9 mouse cellular contexts compared by ENCODE assay signal in genomic region chr5:119687005-119687855, GRCm38 (mm10). TPM values are rescaled to one million over a fixed set of nuclear protein-coding genes. Genes with fewer than 3 reads are reported as not detected.
A peak's percentile ranks its signal among the peaks of the same experiment; 100 is the strongest.
DNase-seq lines count a peak whose midpoint lies in the region; ATAC-seq lines count a peak whose summit lies in the region.
"Had no signal": no experiment of that assay in that cellular context is flagged by ENCODE, and none has a peak within 500 bp of the region (broad histone marks: within the 10 kb centered on the region; RNA-seq: fewer than 3 reads in every experiment).

No protein-coding gene starts in this region.

- no peaks in the 10 kb centered on the region for H3K9me3 ChIP-seq in intestine, embryonic 14.5 days (ENCODE audit: control insufficient read depth, low read length)
- no peaks in the 10 kb centered on the region for H3K9me3 ChIP-seq in stomach, embryonic 15.5 days

- peaks cover 12% of the 10 kb centered on the region; the same call in 1 of the 2 replicates for H3K36me3 ChIP-seq in intestine, embryonic 14.5 days (ENCODE audit: control insufficient read depth, insufficient read depth, low read length)
- no peaks in the 10 kb centered on the region for H3K36me3 ChIP-seq in stomach, embryonic 15.5 days

- 14% methylated on average over 36 of the region's 36 CpGs for WGBS in intestine, embryonic 14.5 days
- WGBS in stomach, embryonic 15.5 days: 11% methylated on average over 36 of the region's 36 CpGs

- H3K9ac ChIP-seq in intestine, embryonic 14.5 days (ENCODE audit: low read length): no peak overlapping the region
- H3K9ac ChIP-seq in stomach, embryonic 15.5 days: no peak overlapping the region

- peak; percentile 89 for DNase-seq in heart, adult 11 months
- DNase-seq in heart, postnatal 4 days: no peak
- DNase-seq in lung, postnatal 10 days: peak; percentile 40
- no peak for DNase-seq in lung, postnatal 25 days (ENCODE audit: low spot score)
- DNase-seq in intestine, embryonic 14.5 days (ENCODE audit: low spot score): peak; percentile 60
- DNase-seq in spleen, postnatal 4 days (ENCODE audit: low spot score in 2 of 2): no peak
- no peak for DNase-seq in frontal cortex, postnatal 14 days (ENCODE audit: low spot score in 2 of 2)

- no peak overlapping the region for H3K27ac ChIP-seq in intestine, embryonic 14.5 days (ENCODE audit: low read depth)
- H3K27ac ChIP-seq in stomach, embryonic 15.5 days: no peak overlapping the region

- H3K4me1 ChIP-seq in intestine, embryonic 14.5 days (replicated peaks; ENCODE audit: control insufficient read depth, insufficient read depth, low read length): peaks cover 22% of the 10 kb centered on the region
- H3K4me1 ChIP-seq in stomach, embryonic 15.5 days: peaks cover 18% of the 10 kb centered on the region

- peak overlapping the region; percentile 57 for H3K4me2 ChIP-seq in intestine, embryonic 14.5 days (ENCODE audit: low read length)
- H3K4me2 ChIP-seq in stomach, embryonic 15.5 days: 0 out of 2 replicates have a peak overlapping the region, but pooled peaks have one; percentile 17

- H3K4me3 ChIP-seq in intestine, embryonic 14.5 days (ENCODE audit: low read depth, low read length): no peak overlapping the region
- no peak overlapping the region for H3K4me3 ChIP-seq in stomach, embryonic 15.5 days (replicated peaks)

- ATAC-seq in intestine, embryonic 14.5 days (replicated peaks; ENCODE audit: low FRiP score, low TSS enrichment, low read depth): 0 out of 2 replicates have a peak, but pooled peaks have one; percentile 19
- no peak for ATAC-seq in stomach, embryonic 15.5 days (ENCODE audit: insufficient read depth, low FRiP score, low read depth)

- peaks cover 67% of the 10 kb centered on the region for H3K27me3 ChIP-seq in intestine, embryonic 14.5 days (replicated peaks; ENCODE audit: control insufficient read depth, insufficient read depth, low read length)
- H3K27me3 ChIP-seq in stomach, embryonic 15.5 days (replicated peaks): peaks cover 72% of the 10 kb centered on the region
- H3K27me3 ChIP-seq: CH12.LX had no signal

RNA-seq across cellular contexts. Expression of gene Tbx3, which starts 16.8 kb away (rescaled TPM):
- total RNA-seq in heart, postnatal 4 days (2021): 10 to 100 TPM; 14.4 to 15.8 TPM
- 44.1 and 45.5 TPM in 2 replicates for polyA plus RNA-seq in intestine, embryonic 14.5 days (2014; fragmentation: Nextera tagmentation; extraction: Ambion mirVana)
- 21.4 and 21.9 TPM in 2 replicates for polyA plus RNA-seq in stomach, embryonic 15.5 days (2015; fragmentation: Nextera tagmentation; extraction: Ambion mirVana)
- total RNA-seq: CH12.LX had no signal

Comparison
In these comparisons a context has a peak if more than half of its experiments do, and no peak if none do; other contexts are left out.
1. DNase-seq: peak in heart, adult 11 months (single experiment), lung, postnatal 10 days (single experiment) and intestine, embryonic 14.5 days (single experiment); none in heart, postnatal 4 days (single experiment), lung, postnatal 25 days (single experiment), spleen, postnatal 4 days (0 of 2) and frontal cortex, postnatal 14 days (0 of 2).